Mouse (Mus musculus) right cerebral cortex, postnatal 10 days (tissue): ENCODE measurements around the gene Slc13a3.

Experiments used
- DNase-seq, 2 experiments: peaks; one replicate each; pipeline ENCODE4 v3.0.0; 2021; ENCODE audit warnings: low spot score in 2 of 2

Slc13a3 gene

GRCm38 (mm10) chr2:165415141-165415721 is 57.8 kb downstream of the Slc13a3 start:
- no peak for DNase-seq

- DNase-seq = no peak
These were observed 58.7 kb downstream of the Slc13a3 start for GRCm38 (mm10) chr2:165414321-165414720.

GRCm38 (mm10) chr2:165413884-165414283 is 59.1 kb downstream of the Slc13a3 start:
- peak; percentile 46 to 50 for DNase-seq

- DNase-seq = peak in 1 of 2 experiments; percentile 70
These were observed 65.2 kb downstream of the Slc13a3 start for GRCm38 (mm10) chr2:165407700-165408301.

- no peak for DNase-seq
These were observed 67.7 kb downstream of the Slc13a3 start for GRCm38 (mm10) chr2:165405351-165405750.

GRCm38 (mm10) chr2:165404951-165405350 is 68.1 kb downstream of the Slc13a3 start:
- DNase-seq = no peak

- no peak for DNase-seq
These were observed 74.8 kb downstream of the Slc13a3 start for GRCm38 (mm10) chr2:165398164-165398785.

- DNase-seq = peak in 1 of 2 experiments; percentile 49
These were observed 75.4 kb downstream of the Slc13a3 start for GRCm38 (mm10) chr2:165397502-165398163.

GRCm38 (mm10) chr2:165396831-165397501 is 76.1 kb downstream of the Slc13a3 start:
- DNase-seq = no peak

GRCm38 (mm10) chr2:165392156-165392555 is 80.9 kb downstream of the Slc13a3 start:
- no peak for DNase-seq

GRCm38 (mm10) chr2:165391561-165391960 is 81.5 kb downstream of the Slc13a3 start:
- DNase-seq = peak; percentile 76 to 82

GRCm38 (mm10) chr2:165389299-165389952 is 83.6 kb downstream of the Slc13a3 start:
- DNase-seq = no peak

GRCm38 (mm10) chr2:165387844-165388495 is 85.1 kb downstream of the Slc13a3 start, which contains the start of gene Zfp334:
Gene Zfp334 (minus strand): TSS chr2:165388259.
- DNase-seq = peak; percentile 98 to 99

- no peak for DNase-seq
These were observed 85.7 kb downstream of the Slc13a3 start for GRCm38 (mm10) chr2:165387370-165387769.

- DNase-seq = no peak
These were observed 93.0 kb downstream of the Slc13a3 start for GRCm38 (mm10) chr2:165380050-165380449.

GRCm38 (mm10) chr2:165376001-165376400 is 97.0 kb downstream of the Slc13a3 start:
- DNase-seq = no peak

- no peak for DNase-seq
These were observed 97.6 kb downstream of the Slc13a3 start for GRCm38 (mm10) chr2:165375478-165375877.

GRCm38 (mm10) chr2:165371066-165371465 is 102.0 kb downstream of the Slc13a3 start:
- DNase-seq = peak in 1 of 2 experiments; percentile 68

- no peak for DNase-seq
These were observed 102.7 kb downstream of the Slc13a3 start for GRCm38 (mm10) chr2:165370348-165370747.

GRCm38 (mm10) chr2:165368496-165368895 is 104.5 kb downstream of the Slc13a3 start, which contains the start of gene Zfp663:
Gene Zfp663 (minus strand): TSS chr2:165368729.
- DNase-seq = peak; percentile 38 to 54
